Mouse (Mus musculus): Measurements from ENCODE around the gene Dnah6. TPM values are rescaled to one million over a fixed set of nuclear protein-coding genes. Genes with fewer than 3 reads are reported as not detected.
A peak's percentile ranks its signal among the peaks of the same experiment; 100 is the strongest.

Dnah6 gene
- total RNA-seq, 2 experiments from 2014 or later = 0.10 to 0.12 TPM

GRCm38 (mm10) chr6:73155455-73155854 lies 66.0 kb downstream of the Dnah6 start:
- no peak for DNase-seq (ENCODE audit: low spot score in 2 of 2)

GRCm38 (mm10) chr6:73153675-73154074 lies 67.8 kb downstream of the Dnah6 start:
- DNase-seq (ENCODE audit: low spot score in 2 of 2) = peak; percentile 67 to 81

GRCm38 (mm10) chr6:73143403-73143802 lies 78.0 kb downstream of the Dnah6 start:
- no peak for DNase-seq (ENCODE audit: low spot score in 2 of 2)

- no peak for DNase-seq (ENCODE audit: low spot score in 2 of 2)
Measured at GRCm38 (mm10) chr6:73142776-73143175, 78.7 kb downstream of the Dnah6 start.

GRCm38 (mm10) chr6:73140836-73141235 lies 80.6 kb downstream of the Dnah6 start:
- DNase-seq (ENCODE audit: low spot score in 2 of 2) = no peak

GRCm38 (mm10) chr6:73132784-73133183 lies 88.7 kb downstream of the Dnah6 start:
- DNase-seq (ENCODE audit: low spot score in 2 of 2) = no peak

- DNase-seq (ENCODE audit: low spot score in 2 of 2) = no peak
Measured at GRCm38 (mm10) chr6:73127594-73127993, 93.9 kb downstream of the Dnah6 start.

- no peak for DNase-seq (ENCODE audit: low spot score in 2 of 2)
Measured at GRCm38 (mm10) chr6:73120348-73120747, 101.1 kb downstream of the Dnah6 start.

GRCm38 (mm10) chr6:73113898-73114297 lies 107.6 kb downstream of the Dnah6 start:
- no peak for DNase-seq (ENCODE audit: low spot score in 2 of 2)

- DNase-seq (ENCODE audit: low spot score in 2 of 2) = no peak
Measured at GRCm38 (mm10) chr6:73113365-73113764, 108.1 kb downstream of the Dnah6 start.

GRCm38 (mm10) chr6:73093133-73093532 lies 128.3 kb downstream of the Dnah6 start:
- DNase-seq (ENCODE audit: low spot score in 2 of 2) = no peak

- DNase-seq (ENCODE audit: low spot score in 2 of 2) = no peak
Measured at GRCm38 (mm10) chr6:73090836-73091235, 130.6 kb downstream of the Dnah6 start.

- no peak for DNase-seq (ENCODE audit: low spot score in 2 of 2)
Measured at GRCm38 (mm10) chr6:73082571-73082970, 138.9 kb downstream of the Dnah6 start.

- no peak for DNase-seq (ENCODE audit: low spot score in 2 of 2)
Measured at GRCm38 (mm10) chr6:73072093-73072786, 149.2 kb downstream of the Dnah6 start.

- no peak for DNase-seq (ENCODE audit: low spot score in 2 of 2)
Measured at GRCm38 (mm10) chr6:73071214-73071613, 150.2 kb downstream of the Dnah6 start.

- no peak for DNase-seq (ENCODE audit: low spot score in 2 of 2)
Measured at GRCm38 (mm10) chr6:73070663-73071062, 150.8 kb downstream of the Dnah6 start.

GRCm38 (mm10) chr6:73064551-73064950 lies 156.9 kb downstream of the Dnah6 start:
- DNase-seq (ENCODE audit: low spot score in 2 of 2) = no peak

GRCm38 (mm10) chr6:73059596-73060121 lies 161.8 kb downstream of the Dnah6 start:
- DNase-seq (ENCODE audit: low spot score in 2 of 2) = no peak

- DNase-seq (ENCODE audit: low spot score in 2 of 2) = no peak
Measured at GRCm38 (mm10) chr6:73059162-73059561, 162.3 kb downstream of the Dnah6 start.

GRCm38 (mm10) chr6:73055347-73055746 lies 166.1 kb downstream of the Dnah6 start:
- DNase-seq (ENCODE audit: low spot score in 2 of 2) = no peak

GRCm38 (mm10) chr6:73054807-73055206 lies 166.6 kb downstream of the Dnah6 start:
- DNase-seq (ENCODE audit: low spot score in 2 of 2) = no peak

GRCm38 (mm10) chr6:73053526-73053925 lies 167.9 kb downstream of the Dnah6 start:
- no peak for DNase-seq (ENCODE audit: low spot score in 2 of 2)

GRCm38 (mm10) chr6:73047259-73047658 lies 174.2 kb downstream of the Dnah6 start:
- DNase-seq (ENCODE audit: low spot score in 2 of 2) = no peak
